Mouse (Mus musculus) erythroid progenitor cell, adult 5-6 weeks (primary cell): ENCODE measurements around the gene Tnfaip8l1. TPM values are rescaled to one million over a fixed set of nuclear protein-coding genes. Genes with fewer than 3 reads are reported as not detected.
A peak's percentile ranks its signal among the peaks of the same experiment; 100 is the strongest.

Source experiments
- ATAC-seq: replicated peaks from 2 replicates; pipeline ENCODE4 v1.8.0; 2016; ENCODE audit warnings: moderate number of reproducible peaks, mild to moderate bottlenecking, moderate TSS enrichment, inconsistent platforms; ENCODE audit not compliant: poor library complexity, low FRiP score, severe bottlenecking
- total RNA-seq, 2 experiments: library from RNA; stranded (forward) in 1 of 2; stranded (reverse) in 1 of 2; fragments of 150-400 nt in 1 of 2; fragments of 186-747, 209-891 nt in 1 of 2; gene quantifications; 2 replicates each; pipeline versions ENCODE4 v1.2.3 to v1.2.4; 2015 to 2017; ENCODE audit warnings: low replicate concordance in 2 of 2

Tnfaip8l1 gene
- total RNA-seq, 2 experiments from 2014 or later = 1.3 to 1.6 TPM

GRCm38 (mm10) chr17:56171881-56172280 is 9.6 kb downstream of the Tnfaip8l1 start:
- no peak for ATAC-seq

- ATAC-seq = no peak
Observed at GRCm38 (mm10) chr17:56173401-56174046, 11.2 kb downstream of the Tnfaip8l1 start.

DNA sequence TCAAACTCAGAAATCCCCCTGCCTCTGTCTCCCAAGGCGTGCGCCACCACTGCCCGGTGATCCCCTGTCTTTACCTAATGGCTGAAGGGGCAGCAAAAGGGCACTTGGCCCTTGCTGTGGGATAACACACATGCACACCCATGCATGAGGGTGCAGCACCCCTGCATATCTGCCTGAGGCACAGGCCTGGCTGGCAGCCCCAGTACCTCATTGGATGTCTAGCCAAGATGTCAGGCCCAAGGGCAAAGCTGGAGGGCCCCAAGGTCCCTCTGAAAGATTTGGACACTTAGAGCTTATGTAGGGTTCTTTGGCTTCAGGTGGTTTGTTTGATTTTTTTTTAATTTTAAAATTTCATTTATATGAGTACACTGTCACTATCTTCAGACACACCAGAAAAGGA is 13.1 kb downstream of the Tnfaip8l1 start:
- no peak for ATAC-seq

GRCm38 (mm10) chr17:56182975-56183657 is 20.8 kb downstream of the Tnfaip8l1 start:
- peak; percentile 33 for ATAC-seq

- ATAC-seq = peak; percentile 98
Observed at GRCm38 (mm10) chr17:56183658-56184103, 21.4 kb downstream of the Tnfaip8l1 start, which contains the start of gene Mydgf. Gene Mydgf, minus strand, starts transcription at chr17:56183920.

- no peak for ATAC-seq
Observed at GRCm38 (mm10) chr17:56185281-56186141, 23.2 kb downstream of the Tnfaip8l1 start.

GRCm38 (mm10) chr17:56191266-56191665 is 29.0 kb downstream of the Tnfaip8l1 start:
- ATAC-seq = no peak

DNA sequence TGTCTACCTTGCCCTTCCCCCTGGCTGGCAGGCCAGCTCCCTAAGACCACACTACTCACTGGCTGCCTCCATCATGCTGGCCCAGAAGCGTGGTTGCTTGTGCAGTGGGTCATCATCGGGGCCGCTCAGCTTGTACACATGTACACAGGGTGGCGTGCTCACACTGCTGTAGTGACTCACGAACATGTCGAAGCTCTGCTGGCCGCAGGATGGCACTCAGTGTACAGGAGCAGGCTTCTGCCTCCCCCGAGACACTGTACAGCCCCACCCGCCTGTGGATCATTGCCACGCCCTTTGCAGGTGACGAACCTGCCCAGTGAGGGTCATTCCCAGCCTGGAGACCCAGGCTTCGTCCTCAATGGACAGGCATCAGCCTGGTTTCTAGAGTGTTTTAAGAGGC is 32.1 kb downstream of the Tnfaip8l1 start:
- no peak for ATAC-seq

DNA sequence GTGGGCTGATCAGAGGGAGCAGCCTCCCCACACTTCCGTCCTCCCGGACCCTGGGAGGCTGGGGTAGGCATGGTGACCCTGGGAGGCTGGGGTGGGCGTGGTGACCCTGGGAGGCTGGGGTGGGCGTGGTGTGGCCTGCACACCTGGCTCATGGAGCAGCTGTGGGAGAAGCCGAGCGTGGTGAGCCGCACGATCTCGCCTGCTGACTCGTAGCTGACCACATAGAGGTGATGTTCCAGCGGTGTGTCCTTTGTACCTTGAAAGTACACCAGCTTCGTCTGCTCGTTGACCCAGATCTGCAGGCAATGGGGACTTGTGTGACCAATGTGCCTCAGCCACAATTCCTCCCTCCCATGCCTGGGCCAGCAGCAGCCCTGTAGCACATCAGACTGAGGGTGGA is 32.5 kb downstream of the Tnfaip8l1 start:
- ATAC-seq = no peak

- peak; percentile 69 for ATAC-seq
Observed at GRCm38 (mm10) chr17:56196860-56197259, 34.6 kb downstream of the Tnfaip8l1 start.

GRCm38 (mm10) chr17:56200586-56200985 is 38.3 kb downstream of the Tnfaip8l1 start:
- ATAC-seq = no peak

- no peak for ATAC-seq
Observed at GRCm38 (mm10) chr17:56201642-56202041, 39.4 kb downstream of the Tnfaip8l1 start.

GRCm38 (mm10) chr17:56202476-56202875 is 40.2 kb downstream of the Tnfaip8l1 start:
- no peak for ATAC-seq

DNA sequence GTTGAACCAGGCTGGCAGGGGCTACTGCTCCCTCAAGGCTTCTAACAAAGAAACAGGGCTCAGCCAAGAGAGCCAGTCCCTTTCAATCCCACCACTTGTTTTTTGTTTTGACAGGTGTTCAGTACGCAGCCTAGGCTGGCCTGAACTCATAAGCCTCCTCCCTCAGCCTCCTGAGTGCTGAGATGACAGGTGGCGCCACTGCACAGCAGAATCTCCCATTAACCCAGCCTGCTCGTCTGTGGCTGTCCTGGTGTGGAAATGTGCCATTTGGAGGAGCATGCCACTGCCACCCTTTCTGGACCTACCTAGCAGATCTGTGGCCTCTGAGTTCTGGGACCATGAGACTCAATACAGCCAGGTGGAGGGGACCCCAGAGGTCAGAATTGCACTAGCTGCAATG is 41.5 kb downstream of the Tnfaip8l1 start:
- ATAC-seq = no peak

DNA sequence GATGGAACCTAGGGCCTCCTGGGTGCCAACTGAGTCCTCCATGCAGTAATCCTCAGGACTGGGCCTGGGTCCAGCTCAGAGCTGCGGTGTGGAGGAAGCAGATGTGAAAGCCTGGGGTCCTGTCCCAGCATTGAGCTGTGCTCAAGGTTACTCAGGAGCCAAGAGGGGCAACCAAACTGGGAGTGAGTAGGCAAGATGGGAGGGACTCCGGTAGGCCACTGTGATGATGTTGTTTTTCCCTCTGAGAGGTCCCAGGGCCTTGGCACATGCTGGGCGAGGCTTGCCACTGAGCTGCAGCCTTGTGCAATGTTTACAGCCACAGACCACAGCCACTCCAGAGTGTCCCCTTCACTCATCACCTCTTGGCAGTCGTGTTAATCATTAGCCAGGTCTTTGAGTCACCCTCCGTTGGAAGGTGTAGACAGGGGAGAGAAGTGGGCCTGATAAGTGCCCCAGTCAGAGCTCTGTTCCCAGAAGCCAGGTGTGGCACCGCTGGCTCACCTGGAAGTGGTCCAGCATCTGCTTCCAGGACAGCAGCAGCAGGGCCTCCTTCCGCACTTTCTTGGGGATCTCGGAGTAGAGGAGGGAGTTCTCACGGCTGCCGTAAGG is 44.1 kb downstream of the Tnfaip8l1 start:
- no peak for ATAC-seq

GRCm38 (mm10) chr17:56206986-56207674 is 44.9 kb downstream of the Tnfaip8l1 start:
- ATAC-seq = no peak

GRCm38 (mm10) chr17:56207963-56208530 is 45.8 kb downstream of the Tnfaip8l1 start:
- no peak for ATAC-seq

GRCm38 (mm10) chr17:56208821-56209220 is 46.5 kb downstream of the Tnfaip8l1 start:
- no peak for ATAC-seq

GRCm38 (mm10) chr17:56211090-56211489 is 48.8 kb downstream of the Tnfaip8l1 start:
- no peak for ATAC-seq
